Mouse (Mus musculus) erythroblast, adult 5-6 weeks (primary cell): Measurements from ENCODE around the gene Rab22a. TPM values are rescaled to one million over a fixed set of nuclear protein-coding genes. Genes with fewer than 3 reads are reported as not detected.
"Not testable (repeated sequence)": the region's sequence is repeated elsewhere in the genome, so short reads cannot be mapped to it uniquely, and the experiment has no call there.

Source experiments
- ATAC-seq: replicated peaks from 2 replicates; pipeline ENCODE4 v1.8.0; 2016; ENCODE audit warnings: moderate number of reproducible peaks, mild to moderate bottlenecking, moderate TSS enrichment, inconsistent platforms; ENCODE audit not compliant: poor library complexity, low FRiP score, severe bottlenecking
- total RNA-seq, 2 experiments: library from RNA; stranded (forward) in 1 of 2; stranded (reverse) in 1 of 2; fragments of 150-400 nt in 1 of 2; fragments of 200-764, 138-1000 nt in 1 of 2; gene quantifications; 2 replicates each; pipeline versions ENCODE4 v1.2.3 to v1.2.4; 2015 to 2017; ENCODE audit warnings: low replicate concordance in 2 of 2

Rab22a gene
- total RNA-seq (2015; ENCODE audit: low replicate concordance) = 3.3 and 4.6 TPM in 2 replicates
- total RNA-seq (2017; ENCODE audit: low replicate concordance) = 3.1 and 4.0 TPM in 2 replicates

- ATAC-seq = peak; percentile 86
Measured at GRCm38 (mm10) chr2:173659057-173659925, at the start of gene Rab22a. TSS of gene Rab22a (plus strand) at chr2:173659760.

- ATAC-seq = no peak
Measured at GRCm38 (mm10) chr2:173615378-173616081, 44.0 kb upstream of the Rab22a start.

- no peak for ATAC-seq
Measured at GRCm38 (mm10) chr2:173616156-173616555, 43.4 kb upstream of the Rab22a start.

GRCm38 (mm10) chr2:173619132-173619531, 40.4 kb upstream of the Rab22a start:
- no peak for ATAC-seq

GRCm38 (mm10) chr2:173620645-173621044, 38.9 kb upstream of the Rab22a start:
- ATAC-seq = no peak

- ATAC-seq = no peak
Measured at GRCm38 (mm10) chr2:173622173-173622601, 37.4 kb upstream of the Rab22a start.

GRCm38 (mm10) chr2:173624667-173625066, 34.9 kb upstream of the Rab22a start:
- no peak for ATAC-seq

- ATAC-seq = no peak
Measured at GRCm38 (mm10) chr2:173625786-173626185, 33.8 kb upstream of the Rab22a start.

GRCm38 (mm10) chr2:173634106-173634505, 25.5 kb upstream of the Rab22a start:
- not testable (repeated sequence) for ATAC-seq

GRCm38 (mm10) chr2:173641370-173641769, 18.2 kb upstream of the Rab22a start:
- no peak for ATAC-seq

GRCm38 (mm10) chr2:173642262-173642999, 17.1 kb upstream of the Rab22a start:
- ATAC-seq = no peak

GRCm38 (mm10) chr2:173647197-173647911, 12.2 kb upstream of the Rab22a start:
- ATAC-seq = no peak

- no peak for ATAC-seq
Measured at GRCm38 (mm10) chr2:173649762-173650161, 9.8 kb upstream of the Rab22a start.

GRCm38 (mm10) chr2:173653526-173653925, 6.0 kb upstream of the Rab22a start:
- ATAC-seq = no peak

GRCm38 (mm10) chr2:173657736-173658135, 1.8 kb upstream of the Rab22a start:
- peak; percentile 21 for ATAC-seq

- no peak for ATAC-seq
Measured at GRCm38 (mm10) chr2:173658517-173658916, 1.0 kb upstream of the Rab22a start.

- peak; percentile 17; the same call in 1 of the 2 replicates for ATAC-seq
Measured at GRCm38 (mm10) chr2:173659926-173660684, 545 bp downstream of the Rab22a start.

- ATAC-seq = no peak
Measured at GRCm38 (mm10) chr2:173662255-173662950, 2.8 kb downstream of the Rab22a start.
